Mouse (Mus musculus) forebrain, embryonic 10.5 days (tissue): ENCODE results near the gene Tnr. TPM values are rescaled to one million over a fixed set of nuclear protein-coding genes. Genes with fewer than 3 reads are reported as not detected.

Source experiments
- DNase-seq: peaks from one replicate; pipeline ENCODE4 v3.0.0-alpha.2; 2017; ENCODE audit warnings: low spot score; ENCODE audit errors: extremely low spot score
- H3K27ac ChIP-seq: fragments of 300-500 bp; sonication (generic); 2 replicates; pipeline ENCODE4 v1.5.1; 2016; ENCODE audit warnings: mild to moderate bottlenecking
- H3K27me3 ChIP-seq: fragments of 300-500 bp; sonication (generic); 2 replicates; pipeline ENCODE4 v1.6.1; 2016; ENCODE audit warnings: mild to moderate bottlenecking; ENCODE audit not compliant: poor library complexity, severe bottlenecking
- H3K36me3 ChIP-seq: fragments of 300-500 bp; sonication (generic); replicated peaks from 2 replicates; pipeline ENCODE4 v1.6.1; 2016; ENCODE audit warnings: mild to moderate bottlenecking, moderate library complexity
- H3K4me1 ChIP-seq: fragments of 300-500 bp; sonication (generic); 2 replicates; pipeline ENCODE4 v1.6.1; 2016
- H3K4me3 ChIP-seq: fragments of 300-500 bp; sonication (generic); 2 replicates; pipeline ENCODE4 v1.5.1; 2016; ENCODE audit warnings: mild to moderate bottlenecking, moderate library complexity
- H3K9me3 ChIP-seq: fragments of 300-500 bp; sonication (generic); 2 replicates; pipeline ENCODE4 v1.6.1; 2016; ENCODE audit warnings: mild to moderate bottlenecking, moderate library complexity
- WGBS: fragments of 180-500 bp; shearing (Covaris S2); methylation state at CpG from one replicate; pipeline ENCODE4 v1.1.7; 2016; 5-methylcytosine and 5-hydroxymethylcytosine counted together
- polyA plus RNA-seq: library from polyadenylated mRNA; unstranded; fragments of >200 nt; fragmentation: Nextera tagmentation; extraction: Ambion mirVana; gene quantifications from 2 replicates; pipeline ENCODE4 v1.2.1, GENCODE M21; 2016

Gene Tnr
- polyA plus RNA-seq, 1 experiment from 2014 or later = 0.16 TPM

DNA sequence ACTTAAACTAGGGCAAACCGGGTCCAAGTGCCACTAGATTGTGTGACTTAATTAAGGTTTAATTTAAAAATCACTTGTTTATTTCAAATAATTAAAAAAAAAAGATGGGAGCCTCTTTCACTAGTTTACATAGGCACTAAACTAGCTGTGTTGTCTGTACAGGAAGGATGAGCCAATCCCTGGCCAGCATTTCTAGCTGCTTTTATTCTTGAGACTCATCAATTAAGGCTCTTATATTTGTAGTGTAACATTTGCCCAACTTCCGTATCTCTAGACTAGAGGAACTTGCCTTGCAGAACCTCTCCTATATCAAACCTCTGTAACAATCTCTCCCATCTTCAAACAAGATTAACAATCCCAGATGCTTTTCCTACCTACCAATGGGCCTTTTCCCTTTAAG is 47.3 kb downstream of the Tnr start:
- Histone ChIP-seq H3K4me3 (no peak overlapping the region), H3K27ac (no peak overlapping the region), H3K27me3 (no peaks in the 10 kb centered on the region), H3K9me3 (no peaks in the 10 kb centered on the region), H3K36me3 (no peaks in the 10 kb centered on the region), H3K4me1 (peaks cover 10% of the 10 kb centered on the region)
- no peak for DNase-seq
- 79% methylated on average over 2 of the region's 2 CpGs for WGBS

DNA sequence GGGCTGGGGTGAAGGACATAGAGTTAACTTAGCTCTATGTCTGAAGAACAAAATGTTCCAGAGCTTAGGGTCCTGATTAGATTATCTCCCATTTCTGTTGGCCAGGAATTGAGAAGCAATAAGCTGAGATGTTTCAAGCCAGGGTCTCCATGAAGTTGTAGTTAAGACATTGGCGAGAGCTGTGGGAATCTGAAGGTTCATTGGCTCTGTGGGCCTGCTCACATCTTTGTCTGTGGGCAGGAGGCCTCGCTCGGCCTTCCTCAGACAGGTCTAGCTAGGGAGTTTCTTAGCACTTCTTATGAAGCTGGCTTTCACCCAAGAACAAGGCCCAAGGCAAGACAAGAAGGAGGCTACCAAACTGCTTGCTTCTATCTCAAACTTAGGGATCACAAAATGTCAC is 48.4 kb downstream of the Tnr start:
- Histone ChIP-seq H3K27me3 (no peaks in the 10 kb centered on the region), H3K4me3 (no peak overlapping the region), H3K4me1 (peaks cover 10% of the 10 kb centered on the region), H3K27ac (no peak overlapping the region), H3K9me3 (no peaks in the 10 kb centered on the region), H3K36me3 (no peaks in the 10 kb centered on the region)
- no peak for DNase-seq
- WGBS = 92% methylated on average over 3 of the region's 3 CpGs

- Histone ChIP-seq H3K36me3 (no peaks in the 10 kb centered on the region), H3K27me3 (no peaks in the 10 kb centered on the region), H3K4me1 (peaks cover 10% of the 10 kb centered on the region), H3K9me3 (no peaks in the 10 kb centered on the region), H3K27ac (no peak overlapping the region), H3K4me3 (no peak overlapping the region)
- 85% methylated on average over 2 of the region's 2 CpGs for WGBS
- DNase-seq = no peak
Observed at GRCm38 (mm10) chr1:159573116-159573515, 49.5 kb downstream of the Tnr start.

GRCm38 (mm10) chr1:159574661-159575060 is 51.1 kb downstream of the Tnr start:
- Histone ChIP-seq H3K27ac (no peak overlapping the region), H3K36me3 (no peaks in the 10 kb centered on the region), H3K27me3 (peaks cover 8% of the 10 kb centered on the region), H3K4me3 (no peak overlapping the region), H3K9me3 (no peaks in the 10 kb centered on the region), H3K4me1 (peaks cover 10% of the 10 kb centered on the region)
- WGBS = 89% methylated on average over 5 of the region's 5 CpGs
- no peak for DNase-seq

GRCm38 (mm10) chr1:159576246-159576645 is 52.7 kb downstream of the Tnr start:
- WGBS = 80% methylated on average over 2 of the region's 2 CpGs
- H3K9me3 ChIP-seq = no peaks in the 10 kb centered on the region
- H3K4me1 ChIP-seq = no peaks in the 10 kb centered on the region
- no peak for DNase-seq
- H3K4me3 ChIP-seq = no peak overlapping the region
- H3K36me3 ChIP-seq = no peaks in the 10 kb centered on the region
- H3K27ac ChIP-seq = no peak overlapping the region
- peaks cover 20% of the 10 kb centered on the region for H3K27me3 ChIP-seq

- DNase-seq = no peak
- no peak overlapping the region for H3K4me3 ChIP-seq
- no peak overlapping the region for H3K27ac ChIP-seq
- H3K9me3 ChIP-seq = no peaks in the 10 kb centered on the region
- 41% methylated on average over 3 of the region's 3 CpGs for WGBS
- peaks cover 21% of the 10 kb centered on the region for H3K27me3 ChIP-seq
- H3K36me3 ChIP-seq = no peaks in the 10 kb centered on the region
- H3K4me1 ChIP-seq = peaks cover 10% of the 10 kb centered on the region
Observed at GRCm38 (mm10) chr1:159578391-159578790, 54.8 kb downstream of the Tnr start.

DNA sequence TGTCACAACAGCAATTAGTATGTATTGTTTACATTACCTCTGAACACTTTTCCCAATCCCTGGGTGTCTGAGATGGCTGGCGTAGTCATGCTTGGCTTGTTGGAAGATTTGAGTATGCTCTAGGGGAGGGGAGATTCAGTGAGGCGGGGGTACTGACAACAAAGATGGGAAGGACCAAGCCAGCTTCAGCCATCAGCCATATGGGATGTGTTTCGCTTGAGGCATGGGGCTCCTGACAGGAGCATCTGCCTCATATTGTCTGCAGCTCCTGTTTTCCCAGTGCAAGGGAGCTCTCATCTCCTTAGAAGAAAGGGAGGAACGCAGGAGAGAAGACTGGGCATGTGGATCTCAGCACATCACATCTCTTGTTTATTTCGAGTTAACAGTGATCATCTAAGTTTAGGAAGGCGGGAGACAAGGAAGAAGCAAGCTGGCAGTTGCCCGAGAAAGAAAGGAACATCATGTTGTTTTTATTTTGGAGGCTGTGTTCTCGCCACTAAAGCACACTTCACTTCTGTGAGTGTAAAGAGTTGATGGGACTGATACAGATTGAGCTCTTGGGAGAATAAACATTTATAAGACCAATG is 56.9 kb downstream of the Tnr start:
- DNase-seq = no peak
- no peak overlapping the region for H3K4me3 ChIP-seq

GRCm38 (mm10) chr1:159583877-159584276 is 60.3 kb downstream of the Tnr start:
- WGBS = 79% methylated on average over 4 of the region's 4 CpGs
- Histone ChIP-seq H3K4me1 (peaks cover 10% of the 10 kb centered on the region), H3K36me3 (no peaks in the 10 kb centered on the region), H3K4me3 (no peak overlapping the region), H3K27me3 (peaks cover 38% of the 10 kb centered on the region), H3K9me3 (no peaks in the 10 kb centered on the region), H3K27ac (no peak overlapping the region)
- DNase-seq = no peak

More for the DNA sequence above, 56.9 kb downstream of the Tnr start:
- Histone ChIP-seq H3K27me3 (peaks cover 36% of the 10 kb centered on the region), H3K36me3 (no peaks in the 10 kb centered on the region), H3K4me1 (peaks cover 10% of the 10 kb centered on the region), H3K27ac (no peak overlapping the region), H3K9me3 (no peaks in the 10 kb centered on the region)
- WGBS = 80% methylated on average over 8 of the region's 8 CpGs

DNA sequence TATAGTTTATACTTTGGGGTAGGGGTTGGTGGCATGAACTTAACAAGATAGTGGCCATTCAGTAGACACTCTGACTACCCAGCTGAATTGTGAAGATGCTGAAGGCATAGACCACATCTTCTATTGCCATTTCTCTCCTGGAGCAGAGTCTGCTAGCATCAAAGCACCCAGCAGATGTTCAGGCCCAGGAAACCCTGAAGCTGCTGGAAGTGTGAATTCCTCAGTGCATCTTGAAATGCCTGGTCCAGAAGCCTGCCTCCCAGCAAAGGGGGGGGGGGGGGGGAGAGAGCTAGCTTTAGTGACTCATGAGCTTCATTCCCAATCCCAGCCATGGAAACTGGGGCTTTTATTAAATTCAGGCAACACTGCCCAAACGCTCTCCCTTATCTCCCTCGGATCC is 65.2 kb downstream of the Tnr start:
- H3K4me1 ChIP-seq = peaks cover 7% of the 10 kb centered on the region
- 81% methylated on average over 2 of the region's 2 CpGs for WGBS
- no peak overlapping the region for H3K4me3 ChIP-seq
- H3K36me3 ChIP-seq = no peaks in the 10 kb centered on the region
- H3K27ac ChIP-seq = no peak overlapping the region
- H3K27me3 ChIP-seq = peaks cover 17% of the 10 kb centered on the region
- no peaks in the 10 kb centered on the region for H3K9me3 ChIP-seq
- DNase-seq = no peak

DNA sequence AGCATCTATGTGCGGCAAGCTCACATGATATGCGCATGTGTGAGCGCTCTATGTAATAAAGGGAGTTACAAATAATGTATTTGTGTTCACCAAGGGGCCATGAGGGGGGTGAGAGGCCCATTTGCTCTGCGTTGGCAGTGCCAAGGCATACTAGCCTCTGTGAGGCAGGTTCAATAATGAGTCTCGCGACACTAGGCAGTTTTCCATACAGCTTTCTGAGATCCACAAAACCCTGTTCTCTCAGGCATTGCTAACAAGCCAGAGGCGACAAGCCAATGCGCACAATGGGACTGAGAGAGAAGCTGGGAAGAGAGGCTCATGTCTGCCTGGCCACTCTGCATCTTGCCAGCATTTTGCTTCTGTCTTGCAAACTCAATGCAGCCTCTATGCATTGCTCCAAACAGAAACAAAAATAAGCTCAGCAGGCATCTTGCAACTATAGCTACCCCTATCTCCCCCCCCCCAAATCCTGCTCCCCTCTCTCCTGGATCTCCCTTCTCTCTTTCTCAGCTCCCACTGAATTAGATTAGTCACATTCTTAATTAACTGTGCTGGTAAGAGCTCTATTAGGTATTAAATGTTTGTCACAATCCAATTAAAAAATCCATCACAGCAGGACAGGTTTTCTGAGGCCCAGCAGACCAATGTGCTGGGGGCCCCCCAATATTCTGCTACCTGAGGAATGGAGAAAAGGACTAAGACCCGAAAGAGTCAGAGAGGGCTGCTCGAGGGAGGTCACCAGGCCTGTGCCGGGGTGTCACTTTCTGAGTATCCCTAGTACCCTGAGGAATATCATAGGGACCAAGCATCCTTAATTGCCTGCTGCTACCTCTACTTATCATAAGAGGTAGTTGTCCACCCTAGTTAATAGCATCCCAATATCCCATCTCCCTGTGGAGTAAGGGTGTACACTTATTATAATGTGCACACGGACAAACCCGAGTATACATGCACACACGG is 70.8 kb downstream of the Tnr start:
- Histone ChIP-seq H3K4me1 (peaks cover 19% of the 10 kb centered on the region), H3K27me3 (no peaks in the 10 kb centered on the region), H3K27ac (0 out of 2 replicates have a peak overlapping the region, but pooled peaks have one; percentile 25), H3K9me3 (no peaks in the 10 kb centered on the region), H3K36me3 (no peaks in the 10 kb centered on the region), H3K4me3 (no peak overlapping the region)
- DNase-seq = no peak
- 74% methylated on average over 14 of the region's 14 CpGs for WGBS

GRCm38 (mm10) chr1:159595729-159596128 is 72.2 kb downstream of the Tnr start:
- H3K4me1 ChIP-seq = peaks cover 19% of the 10 kb centered on the region
- no peak overlapping the region for H3K4me3 ChIP-seq
- DNase-seq = no peak
- H3K36me3 ChIP-seq = no peaks in the 10 kb centered on the region
- H3K27me3 ChIP-seq = no peaks in the 10 kb centered on the region
- no peak overlapping the region for H3K27ac ChIP-seq
- WGBS = 89% methylated on average over 3 of the region's 3 CpGs
- no peaks in the 10 kb centered on the region for H3K9me3 ChIP-seq

GRCm38 (mm10) chr1:159596640-159597039 is 73.1 kb downstream of the Tnr start:
- Histone ChIP-seq H3K27ac (no peak overlapping the region), H3K4me1 (peaks cover 19% of the 10 kb centered on the region), H3K27me3 (no peaks in the 10 kb centered on the region), H3K4me3 (no peak overlapping the region), H3K36me3 (no peaks in the 10 kb centered on the region), H3K9me3 (no peaks in the 10 kb centered on the region)
- DNase-seq = no peak
- 63% methylated on average over 2 of the region's 2 CpGs for WGBS

GRCm38 (mm10) chr1:159613561-159613960 is 90.0 kb downstream of the Tnr start:
- no peaks in the 10 kb centered on the region for H3K36me3 ChIP-seq
- DNase-seq = no peak
- H3K4me3 ChIP-seq = no peak overlapping the region
- H3K4me1 ChIP-seq = peaks cover 9% of the 10 kb centered on the region
- no peak overlapping the region for H3K27ac ChIP-seq
- no peaks in the 10 kb centered on the region for H3K9me3 ChIP-seq
- WGBS = 88% methylated on average over 4 of the region's 4 CpGs
- no peaks in the 10 kb centered on the region for H3K27me3 ChIP-seq
